Mouse (Mus musculus): ENCODE measurements around the gene Tm4sf5. TPM values are rescaled to one million over a fixed set of nuclear protein-coding genes. Genes with fewer than 3 reads are reported as not detected.

The Tm4sf5 gene
- polyA plus RNA-seq, 1 experiment: not detected

GRCm38 (mm10) chr11:70509753-70510564, 4.9 kb downstream of the Tm4sf5 start:
- H3K4me3 ChIP-seq (ENCODE audit: insufficient read depth, low read length): no peak overlapping the region
- no peaks in the 10 kb centered on the region for H3K4me1 ChIP-seq (ENCODE audit: control insufficient read depth, insufficient read depth, low read length)
- TF ChIP-seq CTCF (IDR thresholded peaks at IDR 0.05; ENCODE audit: borderline replicate concordance, insufficient read depth, low read length) (peak; percentile 87), POLR2A (IDR thresholded peaks at IDR 0.05; ENCODE audit: low read depth, low read length) (no peak)
- no peak overlapping the region for H3K27ac ChIP-seq (ENCODE audit: insufficient read depth, low read length)

GRCm38 (mm10) chr11:70511242-70511641, 6.2 kb downstream of the Tm4sf5 start:
- TF ChIP-seq CTCF (IDR thresholded peaks at IDR 0.05; ENCODE audit: borderline replicate concordance, insufficient read depth, low read length) (no peak), POLR2A (IDR thresholded peaks at IDR 0.05; ENCODE audit: low read depth, low read length) (no peak)
- no peak overlapping the region for H3K4me3 ChIP-seq (ENCODE audit: insufficient read depth, low read length)
- no peaks in the 10 kb centered on the region for H3K4me1 ChIP-seq (ENCODE audit: control insufficient read depth, insufficient read depth, low read length)
- H3K27ac ChIP-seq (ENCODE audit: insufficient read depth, low read length): no peak overlapping the region

- Histone ChIP-seq H3K4me3 (ENCODE audit: insufficient read depth, low read length) (no peak overlapping the region), H3K4me1 (ENCODE audit: control insufficient read depth, insufficient read depth, low read length) (no peaks in the 10 kb centered on the region), H3K27ac (ENCODE audit: insufficient read depth, low read length) (no peak overlapping the region)
- no peak for TF ChIP-seq CTCF (IDR thresholded peaks at IDR 0.05; ENCODE audit: borderline replicate concordance, insufficient read depth, low read length)
- no peak for TF ChIP-seq POLR2A (IDR thresholded peaks at IDR 0.05; ENCODE audit: low read depth, low read length)
Measured at GRCm38 (mm10) chr11:70511825-70512224, 6.8 kb downstream of the Tm4sf5 start.

- H3K4me3 ChIP-seq (ENCODE audit: insufficient read depth, low read length): no peak overlapping the region
- H3K4me1 ChIP-seq (ENCODE audit: control insufficient read depth, insufficient read depth, low read length): no peaks in the 10 kb centered on the region
- TF ChIP-seq POLR2A (IDR thresholded peaks at IDR 0.05; ENCODE audit: low read depth, low read length) (no peak), CTCF (IDR thresholded peaks at IDR 0.05; ENCODE audit: borderline replicate concordance, insufficient read depth, low read length) (no peak)
- no peak overlapping the region for H3K27ac ChIP-seq (ENCODE audit: insufficient read depth, low read length)
Measured at GRCm38 (mm10) chr11:70512709-70513342, 7.8 kb downstream of the Tm4sf5 start.

- Histone ChIP-seq H3K27ac (ENCODE audit: insufficient read depth, low read length) (no peak overlapping the region), H3K4me3 (ENCODE audit: insufficient read depth, low read length) (no peak overlapping the region), H3K4me1 (ENCODE audit: control insufficient read depth, insufficient read depth, low read length) (no peaks in the 10 kb centered on the region)
- TF ChIP-seq POLR2A (IDR thresholded peaks at IDR 0.05; ENCODE audit: low read depth, low read length): no peak
- TF ChIP-seq CTCF (IDR thresholded peaks at IDR 0.05; ENCODE audit: borderline replicate concordance, insufficient read depth, low read length): no peak
Measured at GRCm38 (mm10) chr11:70513520-70513919, 8.5 kb downstream of the Tm4sf5 start.

- H3K27ac ChIP-seq (ENCODE audit: insufficient read depth, low read length): no peak within 1 kb of the TSS
- no peak within 1 kb of the TSS for H3K4me3 ChIP-seq (ENCODE audit: insufficient read depth, low read length)
- no peak for TF ChIP-seq CTCF (IDR thresholded peaks at IDR 0.05; ENCODE audit: borderline replicate concordance, insufficient read depth, low read length)
- TF ChIP-seq POLR2A (IDR thresholded peaks at IDR 0.05; ENCODE audit: low read depth, low read length): no peak
- H3K4me1 ChIP-seq (ENCODE audit: control insufficient read depth, insufficient read depth, low read length): no peaks in the 10 kb centered on the region
Measured at GRCm38 (mm10) chr11:70514288-70514687, 9.2 kb downstream of the Tm4sf5 start, which contains the start of gene Vmo1. Gene Vmo1 (minus strand): TSS chr11:70514616.

- Histone ChIP-seq H3K4me3 (ENCODE audit: insufficient read depth, low read length) (no peak overlapping the region), H3K27ac (ENCODE audit: insufficient read depth, low read length) (no peak overlapping the region), H3K4me1 (ENCODE audit: control insufficient read depth, insufficient read depth, low read length) (no peaks in the 10 kb centered on the region)
- TF ChIP-seq POLR2A (IDR thresholded peaks at IDR 0.05; ENCODE audit: low read depth, low read length) (no peak), CTCF (IDR thresholded peaks at IDR 0.05; ENCODE audit: borderline replicate concordance, insufficient read depth, low read length) (no peak)
Measured at GRCm38 (mm10) chr11:70516352-70516751, 11.3 kb downstream of the Tm4sf5 start.

- Histone ChIP-seq H3K4me1 (ENCODE audit: control insufficient read depth, insufficient read depth, low read length) (no peaks in the 10 kb centered on the region), H3K27ac (ENCODE audit: insufficient read depth, low read length) (no peak overlapping the region), H3K4me3 (ENCODE audit: insufficient read depth, low read length) (no peak overlapping the region)
- TF ChIP-seq POLR2A (IDR thresholded peaks at IDR 0.05; ENCODE audit: low read depth, low read length): no peak
- no peak for TF ChIP-seq CTCF (IDR thresholded peaks at IDR 0.05; ENCODE audit: borderline replicate concordance, insufficient read depth, low read length)
Measured at GRCm38 (mm10) chr11:70518436-70518835, 13.4 kb downstream of the Tm4sf5 start.

GRCm38 (mm10) chr11:70518923-70519322, 13.9 kb downstream of the Tm4sf5 start, which contains the start of gene Gltpd2:
Gene Gltpd2 (plus strand): TSS chr11:70519196.
- Histone ChIP-seq H3K27ac (ENCODE audit: insufficient read depth, low read length) (no peak within 1 kb of the TSS), H3K4me3 (ENCODE audit: insufficient read depth, low read length) (no peak within 1 kb of the TSS), H3K4me1 (ENCODE audit: control insufficient read depth, insufficient read depth, low read length) (no peaks in the 10 kb centered on the region)
- TF ChIP-seq POLR2A (IDR thresholded peaks at IDR 0.05; ENCODE audit: low read depth, low read length) (no peak), CTCF (IDR thresholded peaks at IDR 0.05; ENCODE audit: borderline replicate concordance, insufficient read depth, low read length) (no peak)

Data from embryonic fibroblast, embryonic 13.5 days (primary cell).